Mouse (Mus musculus): ENCODE measurements around the gene Rpl36. TPM values are rescaled to one million over a fixed set of nuclear protein-coding genes. Genes with fewer than 3 reads are reported as not detected.

Rpl36 gene
- polyA plus RNA-seq, 1 experiment from 2014 or later = 1,422 TPM

DNA sequence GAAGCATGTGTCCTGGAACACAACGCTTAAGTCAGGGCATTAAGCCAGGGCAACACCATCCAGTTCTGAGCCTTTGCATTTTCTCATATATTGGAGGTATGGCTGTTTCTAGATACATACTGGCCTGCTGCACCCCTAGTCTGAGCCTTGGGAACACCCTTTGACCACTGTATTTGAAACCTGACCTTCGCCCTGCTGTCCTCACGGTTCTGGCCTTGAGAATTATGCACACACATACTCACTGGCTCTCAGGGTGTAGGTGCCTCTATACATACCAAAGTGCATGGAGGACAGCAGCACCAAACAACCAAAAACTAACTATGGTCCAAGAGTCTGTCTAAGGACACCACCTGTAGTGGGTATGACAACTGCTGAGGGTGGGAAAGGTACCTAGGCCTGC, 40.3 kb upstream of the Rpl36 start:
- H3K9me3 ChIP-seq (ENCODE audit: control insufficient read depth) = no peaks in the 10 kb centered on the region
- H3K9ac ChIP-seq (ENCODE audit: low read depth, low read length) = no peak overlapping the region
- no peak overlapping the region for H3K4me3 ChIP-seq (ENCODE audit: low read depth, low read length)
- no peak for TF ChIP-seq CTCF (IDR thresholded peaks at IDR 0.05; ENCODE audit: low read depth)
- WGBS = 67% methylated on average over 3 of the region's 3 CpGs
- no peak overlapping the region for H3K4me2 ChIP-seq (replicated peaks; ENCODE audit: low read depth)
- H3K36me3 ChIP-seq (ENCODE audit: control insufficient read depth, insufficient read depth) = peaks cover 81% of the 10 kb centered on the region
- H3K27ac ChIP-seq (ENCODE audit: low read depth, low read length) = peak overlapping the region; percentile 41
- H3K4me1 ChIP-seq (replicated peaks; ENCODE audit: control insufficient read depth, insufficient read depth, low read length) = no peaks in the 10 kb centered on the region
- peak; percentile 26; the same call in 1 of the 2 replicates for ATAC-seq
- no peaks in the 10 kb centered on the region for H3K27me3 ChIP-seq (replicated peaks; ENCODE audit: control insufficient read depth, insufficient read depth, low read length)

- WGBS = 62% methylated on average over 1 of the region's 1 CpGs
- no peak overlapping the region for H3K27ac ChIP-seq (ENCODE audit: low read depth, low read length)
- peak overlapping the region; percentile 84 for H3K4me2 ChIP-seq (replicated peaks; ENCODE audit: low read depth)
- no peak for ATAC-seq
- H3K4me3 ChIP-seq (ENCODE audit: low read depth, low read length) = peak overlapping the region; percentile 72
- H3K4me1 ChIP-seq (replicated peaks; ENCODE audit: control insufficient read depth, insufficient read depth, low read length) = 0 out of 2 replicates have a peak, but pooled peaks cover 7% of the 10 kb centered on the region
- H3K27me3 ChIP-seq (replicated peaks; ENCODE audit: control insufficient read depth, insufficient read depth, low read length) = no peaks in the 10 kb centered on the region
- peak overlapping the region; percentile 79; the same call in 1 of the 2 replicates for H3K9ac ChIP-seq (ENCODE audit: low read depth, low read length)
- H3K9me3 ChIP-seq (ENCODE audit: control insufficient read depth) = no peaks in the 10 kb centered on the region
- H3K36me3 ChIP-seq (ENCODE audit: control insufficient read depth, insufficient read depth) = peaks cover 42% of the 10 kb centered on the region
- no peak for TF ChIP-seq CTCF (IDR thresholded peaks at IDR 0.05; ENCODE audit: low read depth)
Observed at GRCm38 (mm10) chr17:56583071-56583470, 30.1 kb upstream of the Rpl36 start.

DNA sequence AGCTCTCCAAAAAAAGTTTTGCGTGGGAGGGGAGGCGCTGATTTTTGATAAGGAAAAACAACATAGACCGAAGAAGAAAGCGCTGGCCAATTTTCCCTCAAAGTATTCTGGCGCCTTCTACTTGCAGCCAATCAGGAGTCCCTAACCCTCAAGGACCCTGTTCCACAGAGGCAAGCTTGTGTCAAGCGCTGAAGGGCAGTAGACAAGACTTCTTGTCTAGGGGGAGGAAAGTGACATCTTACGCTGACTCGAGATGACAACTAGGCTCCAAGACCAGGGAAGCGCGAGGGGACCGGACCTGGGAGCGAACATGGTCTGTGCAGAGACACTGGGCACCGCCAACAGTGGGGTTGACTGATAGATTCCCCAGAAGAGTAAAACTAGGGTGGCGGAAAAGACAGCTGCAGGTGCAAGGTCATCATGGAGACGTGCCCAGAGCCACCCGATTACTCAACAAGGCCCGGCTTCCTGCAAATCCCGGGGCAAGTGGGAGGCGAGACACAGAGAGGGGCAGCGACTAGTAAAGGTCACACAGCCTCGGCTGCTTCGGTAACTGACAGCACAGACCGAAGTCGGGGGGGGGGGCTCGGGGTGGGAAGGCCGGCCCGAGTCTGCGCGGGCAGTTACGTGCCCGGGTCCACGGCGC, 29.5 kb upstream of the Rpl36 start:
- H3K36me3 ChIP-seq (ENCODE audit: control insufficient read depth, insufficient read depth) = peaks cover 42% of the 10 kb centered on the region
- H3K4me3 ChIP-seq (ENCODE audit: low read depth, low read length) = peak overlapping the region; percentile 72
- 1% methylated on average over 29 of the region's 33 CpGs for WGBS

GRCm38 (mm10) chr17:56584257-56585130, 28.7 kb upstream of the Rpl36 start, which contains the start of the genes Safb2 and Safb:
Gene Safb2, minus strand, starts transcription at chr17:56584585.
Gene Safb, plus strand, starts transcription at chr17:56584825.
- Histone ChIP-seq H3K9ac (ENCODE audit: low read depth, low read length) (peak within 1 kb of the TSS; percentile 90), H3K4me2 (replicated peaks; ENCODE audit: low read depth) (peak within 1 kb of the TSS; percentile 84), H3K36me3 (ENCODE audit: control insufficient read depth, insufficient read depth) (peaks cover 42% of the 10 kb centered on the region), H3K27me3 (replicated peaks; ENCODE audit: control insufficient read depth, insufficient read depth, low read length) (no peaks in the 10 kb centered on the region), H3K27ac (ENCODE audit: low read depth, low read length) (peak within 1 kb of the TSS; percentile 96), H3K4me3 (ENCODE audit: low read depth, low read length) (peak within 1 kb of the TSS; percentile 95), H3K9me3 (ENCODE audit: control insufficient read depth) (no peaks in the 10 kb centered on the region), H3K4me1 (replicated peaks; ENCODE audit: control insufficient read depth, insufficient read depth, low read length) (0 out of 2 replicates have a peak, but pooled peaks cover 7% of the 10 kb centered on the region)
- ATAC-seq = peak; percentile 95
- WGBS = under 1% methylated on average over 84 of the region's 101 CpGs
- peak; percentile 30; the same call in 1 of the 2 replicates for TF ChIP-seq CTCF (IDR thresholded peaks at IDR 0.05; ENCODE audit: low read depth)

More for the DNA sequence above, 29.5 kb upstream of the Rpl36 start:
- ATAC-seq = peak; percentile 1; the same call in 1 of the 2 replicates
- no peak for TF ChIP-seq CTCF (IDR thresholded peaks at IDR 0.05; ENCODE audit: low read depth)
- H3K4me1 ChIP-seq (replicated peaks; ENCODE audit: control insufficient read depth, insufficient read depth, low read length) = 0 out of 2 replicates have a peak, but pooled peaks cover 7% of the 10 kb centered on the region
- H3K9me3 ChIP-seq (ENCODE audit: control insufficient read depth) = no peaks in the 10 kb centered on the region
- H3K27me3 ChIP-seq (replicated peaks; ENCODE audit: control insufficient read depth, insufficient read depth, low read length) = no peaks in the 10 kb centered on the region
- H3K27ac ChIP-seq (ENCODE audit: low read depth, low read length) = peak overlapping the region; percentile 96
- H3K4me2 ChIP-seq (replicated peaks; ENCODE audit: low read depth) = peak overlapping the region; percentile 84
- H3K9ac ChIP-seq (ENCODE audit: low read depth, low read length) = peak overlapping the region; percentile 79

GRCm38 (mm10) chr17:56585171-56585821, 27.9 kb upstream of the Rpl36 start:
- Histone ChIP-seq H3K4me1 (replicated peaks; ENCODE audit: control insufficient read depth, insufficient read depth, low read length) (0 out of 2 replicates have a peak, but pooled peaks cover 7% of the 10 kb centered on the region), H3K4me2 (replicated peaks; ENCODE audit: low read depth) (peak overlapping the region; percentile 70), H3K9ac (ENCODE audit: low read depth, low read length) (peak overlapping the region; percentile 90), H3K27ac (ENCODE audit: low read depth, low read length) (peak overlapping the region; percentile 96), H3K4me3 (ENCODE audit: low read depth, low read length) (peak overlapping the region; percentile 95), H3K36me3 (ENCODE audit: control insufficient read depth, insufficient read depth) (peaks cover 47% of the 10 kb centered on the region), H3K9me3 (ENCODE audit: control insufficient read depth) (no peaks in the 10 kb centered on the region), H3K27me3 (replicated peaks; ENCODE audit: control insufficient read depth, insufficient read depth, low read length) (no peaks in the 10 kb centered on the region)
- TF ChIP-seq CTCF (IDR thresholded peaks at IDR 0.05; ENCODE audit: low read depth) = no peak
- WGBS = under 1% methylated on average over 61 of the region's 61 CpGs
- peak; percentile 15; the same call in 1 of the 2 replicates for ATAC-seq
